Mouse (Mus musculus): ENCODE results near the gene Clrn2. TPM values are rescaled to one million over a fixed set of nuclear protein-coding genes. Genes with fewer than 3 reads are reported as not detected.

The Clrn2 gene
- total RNA-seq, 2 experiments from 2014 or later: 0.98 to 1.1 TPM

DNA sequence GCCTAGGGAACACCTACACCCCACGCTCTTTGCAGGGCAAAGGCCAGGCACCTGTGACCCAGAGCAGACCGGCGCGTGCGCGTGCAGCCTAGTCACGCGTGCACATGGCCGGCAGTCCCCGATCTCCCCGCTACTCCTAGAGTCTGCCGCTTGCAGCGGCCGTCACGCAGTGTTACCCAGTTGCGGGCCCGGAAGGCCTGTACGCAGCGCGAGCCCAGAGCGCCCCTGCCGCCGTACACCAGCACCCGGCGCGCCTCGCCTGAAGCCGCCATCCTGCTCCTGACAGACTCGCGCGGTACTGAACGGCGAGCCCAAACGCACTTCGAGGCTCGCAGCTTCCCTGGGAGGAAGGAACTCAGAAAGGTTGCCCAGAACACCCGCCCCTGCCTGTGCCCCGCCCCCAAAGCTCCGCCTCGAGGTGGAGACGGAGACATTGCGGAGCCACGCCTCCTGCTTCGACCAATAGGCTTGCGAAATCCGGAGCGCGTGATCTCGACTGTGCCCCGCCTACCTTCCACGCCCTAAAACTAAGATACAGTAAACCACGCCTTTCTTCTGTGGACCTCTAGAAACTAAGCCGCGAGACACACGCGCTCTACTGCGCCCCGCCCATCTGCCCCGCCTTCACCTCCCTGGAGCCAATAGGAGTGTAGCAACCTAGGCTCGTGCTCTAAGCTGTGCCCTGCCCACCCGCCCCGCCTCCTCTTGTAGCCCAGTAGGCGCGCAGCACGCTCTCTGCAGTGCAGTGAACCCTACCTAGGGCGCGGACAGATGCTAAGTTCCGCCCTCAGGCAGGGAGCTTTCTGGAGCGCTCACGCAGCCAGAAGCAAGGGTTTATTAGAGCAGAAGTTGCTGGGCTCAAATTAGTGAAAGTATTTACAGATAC, 3.5 kb upstream of the Clrn2 start, which contains the start of gene Qdpr:
Gene Qdpr (minus strand): TSS at position 406 of the 886 bp plus-strand sequence.
- DNase-seq (ENCODE audit: low spot score in 2 of 2): peak; percentile 91 to 93

- DNase-seq (ENCODE audit: low spot score in 2 of 2): no peak
These were observed 905 bp downstream of the Clrn2 start for GRCm38 (mm10) chr5:45454456-45454855.

DNA sequence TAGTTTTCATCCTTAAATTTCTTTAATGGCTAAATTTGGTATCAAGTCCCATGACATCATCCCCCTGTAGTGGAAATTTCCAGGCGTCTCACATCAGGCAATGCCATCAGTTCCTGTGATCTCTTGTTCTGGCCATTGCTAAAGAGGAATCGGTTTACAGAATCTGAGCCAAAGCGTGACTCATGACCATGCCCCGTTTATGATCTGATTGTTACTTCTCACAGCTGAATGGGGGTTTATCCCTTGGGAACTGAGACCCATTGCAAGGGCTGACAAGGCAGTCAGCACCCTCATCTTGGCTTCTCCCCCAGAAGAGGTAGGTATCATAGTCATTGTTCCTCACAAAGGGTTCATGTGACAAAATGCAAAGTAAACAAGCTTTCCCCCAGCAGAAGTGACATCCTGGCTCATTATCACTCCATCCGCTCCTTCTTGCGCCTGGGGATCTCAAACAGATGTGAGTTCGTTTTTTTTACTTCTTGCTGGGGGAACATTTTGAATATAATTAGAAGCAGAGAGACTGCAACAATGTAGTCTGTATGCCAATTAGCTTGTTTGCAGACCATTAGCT, 19.4 kb downstream of the Clrn2 start:
- no peak for DNase-seq (ENCODE audit: low spot score in 2 of 2)

GRCm38 (mm10) chr5:45473521-45473920, 20.0 kb downstream of the Clrn2 start:
- no peak for DNase-seq (ENCODE audit: low spot score in 2 of 2)

DNA sequence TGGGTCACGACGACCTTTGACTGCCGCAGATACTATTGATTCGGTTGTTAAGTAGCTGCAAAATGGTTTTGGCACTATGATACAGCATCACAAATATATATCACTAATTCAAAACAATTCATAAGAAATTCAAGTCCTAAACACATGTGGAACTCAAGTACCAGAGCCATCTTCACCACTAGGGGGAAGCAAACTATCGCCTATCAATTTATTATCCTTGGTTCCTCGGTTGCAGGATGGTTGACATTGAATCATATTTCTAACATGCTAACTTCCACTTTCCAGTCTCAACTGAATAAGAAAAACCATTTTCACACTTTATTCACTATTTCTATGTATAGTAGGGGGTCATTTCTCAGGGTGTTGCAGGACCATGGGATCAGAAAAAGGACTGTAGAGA, 20.7 kb downstream of the Clrn2 start:
- peak in 1 of 2 experiments; percentile 67 for DNase-seq (ENCODE audit: low spot score in 2 of 2)

GRCm38 (mm10) chr5:45474758-45475157, 21.2 kb downstream of the Clrn2 start:
- DNase-seq (ENCODE audit: low spot score in 2 of 2): no peak

DNA sequence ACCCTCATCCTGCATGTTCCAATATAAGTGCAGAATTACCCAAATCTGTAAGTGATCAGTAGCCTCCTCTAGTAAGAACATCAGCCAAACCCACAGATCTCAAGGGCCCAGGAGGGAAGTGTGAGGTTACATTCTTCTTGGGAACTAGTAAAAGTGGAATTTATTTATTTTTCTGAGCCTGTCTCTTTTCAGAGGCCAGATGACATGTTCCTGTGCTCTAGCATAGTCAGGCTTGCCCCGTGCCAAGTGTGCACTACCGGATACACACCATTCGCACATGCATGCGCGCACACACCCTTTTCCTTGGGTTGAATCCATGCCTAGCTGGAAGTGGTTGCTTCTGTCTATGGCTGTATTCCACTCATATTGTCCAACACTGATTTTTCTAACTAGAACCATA, 22.2 kb downstream of the Clrn2 start:
- no peak for DNase-seq (ENCODE audit: low spot score in 2 of 2)

GRCm38 (mm10) chr5:45476288-45476687, 22.7 kb downstream of the Clrn2 start:
- peak; percentile 37 to 45 for DNase-seq (ENCODE audit: low spot score in 2 of 2)

DNA sequence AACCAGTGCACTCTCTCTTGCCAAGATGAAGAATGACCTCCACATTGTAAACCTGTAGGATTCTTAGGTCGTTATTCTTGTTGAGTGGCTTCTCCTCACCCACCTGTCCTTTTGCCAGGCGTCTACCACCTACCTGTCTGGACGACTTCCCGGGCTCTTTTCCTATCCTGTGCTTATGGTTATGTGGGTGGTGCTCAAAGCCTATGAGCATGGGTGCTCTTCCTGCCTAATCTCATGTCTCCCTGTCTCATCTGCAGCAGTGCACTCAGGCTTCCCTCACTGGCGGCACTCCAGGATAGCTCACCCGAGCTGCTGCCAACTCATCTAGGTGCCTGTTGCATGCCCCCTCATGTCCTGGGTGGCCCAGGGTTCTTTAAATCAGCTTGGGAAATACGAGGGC, 24.1 kb downstream of the Clrn2 start:
- peak in 1 of 2 experiments; percentile 7 for DNase-seq (ENCODE audit: low spot score in 2 of 2)

- no peak for DNase-seq (ENCODE audit: low spot score in 2 of 2)
These were observed 26.5 kb downstream of the Clrn2 start for GRCm38 (mm10) chr5:45480066-45480465.

- no peak for DNase-seq (ENCODE audit: low spot score in 2 of 2)
These were observed 27.6 kb downstream of the Clrn2 start for GRCm38 (mm10) chr5:45481125-45481524.

- DNase-seq (ENCODE audit: low spot score in 2 of 2): no peak
These were observed 29.1 kb downstream of the Clrn2 start for GRCm38 (mm10) chr5:45482607-45483006.

DNA sequence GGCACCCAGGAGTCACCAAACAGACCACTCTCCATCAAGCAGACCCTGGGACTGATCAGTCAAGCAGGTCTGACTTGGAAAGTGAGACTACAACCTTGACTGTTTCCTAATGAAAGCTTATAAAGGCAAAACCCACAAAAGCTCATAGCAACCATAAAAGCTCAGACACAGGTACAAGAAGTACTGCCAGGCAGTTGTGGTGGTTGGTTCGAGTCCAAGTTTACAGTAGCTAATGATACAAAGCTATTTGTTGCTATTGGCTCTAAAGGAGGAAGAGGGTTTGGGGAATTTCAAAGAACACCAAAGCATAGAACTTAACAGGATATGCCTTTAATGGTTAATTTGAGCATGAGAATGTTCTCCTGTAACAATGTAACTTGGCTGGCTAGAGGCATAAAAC, 30.1 kb downstream of the Clrn2 start:
- DNase-seq (ENCODE audit: low spot score in 2 of 2): no peak

GRCm38 (mm10) chr5:45491776-45492175, 38.2 kb downstream of the Clrn2 start:
- DNase-seq (ENCODE audit: low spot score in 2 of 2): no peak

DNA sequence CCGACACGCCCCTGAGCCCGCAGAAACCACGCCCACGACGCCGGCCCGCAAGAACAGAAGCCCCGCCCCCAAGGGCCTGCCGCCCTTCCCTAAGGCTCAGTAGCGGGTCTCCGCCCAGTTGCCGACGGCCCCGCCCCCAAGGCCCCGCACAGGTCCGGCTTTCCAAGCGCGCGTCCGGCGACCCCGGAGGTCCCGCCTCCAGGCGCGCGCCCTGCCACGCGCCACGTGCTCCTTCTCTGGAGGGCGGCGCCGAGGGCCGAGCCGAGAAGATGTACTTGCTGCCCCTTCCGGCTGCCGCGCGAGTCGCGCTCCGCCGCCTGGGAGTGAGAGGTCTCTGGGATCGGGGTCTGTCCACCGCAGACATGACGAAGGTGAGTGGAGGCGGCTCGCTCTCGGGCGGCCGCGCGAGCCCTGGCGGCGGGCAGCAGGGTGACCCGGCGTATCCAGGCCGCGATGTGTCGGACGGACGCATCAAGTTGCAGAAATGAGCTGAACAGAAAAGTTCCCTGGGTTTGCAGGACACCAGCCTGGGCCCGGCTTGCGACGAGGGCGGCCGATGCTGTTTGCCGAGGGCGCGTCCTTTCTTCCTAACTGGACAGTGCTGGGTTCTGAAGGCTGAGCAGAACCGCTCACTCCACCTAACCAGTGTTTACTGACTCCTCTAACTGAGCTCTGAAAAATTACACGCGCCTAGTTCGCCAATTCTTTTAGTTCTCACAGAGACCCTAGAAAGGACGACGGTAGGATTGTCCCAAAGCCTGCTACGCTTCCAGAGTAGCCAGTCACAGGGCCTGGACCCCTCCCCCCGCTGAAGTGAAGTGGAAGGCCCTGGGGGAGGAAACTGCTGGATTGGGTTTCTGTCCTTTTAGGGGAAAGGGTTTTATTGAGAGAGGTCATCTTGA, 39.9 kb downstream of the Clrn2 start, which contains the start of gene Lap3:
Gene Lap3 (plus strand): TSS at position 184 of the 902 bp plus-strand sequence.
- peak; percentile 96 for DNase-seq (ENCODE audit: low spot score in 2 of 2)

DNA sequence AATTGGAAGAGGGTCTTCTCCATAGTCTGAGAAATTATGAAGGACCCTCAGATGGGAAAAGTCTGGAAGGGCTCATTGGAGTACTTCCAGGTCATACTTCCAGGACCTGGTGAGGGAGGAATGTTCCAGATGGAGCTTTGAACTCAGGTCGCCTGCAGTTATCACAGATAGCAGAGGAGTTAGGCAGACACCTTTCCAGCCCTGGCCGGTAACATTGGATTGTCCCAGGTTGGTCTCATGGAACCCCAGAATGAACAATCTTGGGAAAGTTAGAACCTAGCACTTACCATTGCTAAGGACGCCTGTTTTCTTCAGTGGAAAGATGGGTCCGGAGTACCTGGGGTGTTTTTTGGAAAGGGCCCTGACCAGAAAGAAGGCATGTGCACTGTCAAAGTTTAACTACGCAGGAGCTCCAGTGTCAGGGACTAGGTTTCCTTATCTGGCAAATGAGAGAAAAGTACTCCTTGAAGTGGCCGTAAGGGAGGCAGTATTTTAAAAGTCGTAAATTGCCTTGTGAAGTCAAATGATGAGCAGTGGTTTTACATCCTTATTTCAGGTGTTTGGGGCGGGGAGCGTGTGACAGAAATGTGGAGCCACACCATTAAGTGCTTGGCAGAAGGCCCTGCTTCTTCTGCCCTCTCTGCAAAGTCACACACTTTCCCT, 40.7 kb downstream of the Clrn2 start:
- no peak for DNase-seq (ENCODE audit: low spot score in 2 of 2)

DNA sequence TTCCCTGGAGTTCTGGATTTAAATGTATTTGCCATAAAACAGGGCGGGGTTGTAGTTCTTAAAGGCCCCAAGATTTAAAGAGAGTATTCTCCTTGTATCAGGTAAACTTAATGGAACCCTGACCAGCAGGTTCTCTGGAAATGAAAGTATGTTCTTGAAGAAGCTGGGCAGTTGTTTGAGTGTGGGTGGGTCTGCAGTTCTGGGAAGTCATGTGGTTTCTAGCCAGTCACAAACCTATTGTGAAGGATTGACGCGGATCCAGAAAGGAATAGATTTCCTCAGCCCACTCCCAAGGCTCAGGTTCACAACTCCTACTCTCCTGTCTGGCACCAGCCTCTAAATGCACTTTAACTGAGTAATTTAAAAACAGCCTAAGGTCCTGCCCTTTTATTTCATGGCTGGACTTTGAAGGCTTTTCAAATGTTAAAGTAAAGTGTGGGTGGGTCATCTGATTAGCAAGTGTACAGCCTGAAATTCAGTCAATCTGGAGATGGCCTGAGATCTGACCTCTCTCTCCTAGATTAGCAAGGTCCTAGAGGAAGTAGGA, 42.0 kb downstream of the Clrn2 start:
- DNase-seq (ENCODE audit: low spot score in 2 of 2): no peak

- no peak for DNase-seq (ENCODE audit: low spot score in 2 of 2)
These were observed 42.5 kb downstream of the Clrn2 start for GRCm38 (mm10) chr5:45496042-45496441.

GRCm38 (mm10) chr5:45496479-45496878, 42.9 kb downstream of the Clrn2 start:
- no peak for DNase-seq (ENCODE audit: low spot score in 2 of 2)

GRCm38 (mm10) chr5:45496930-45497550, 43.5 kb downstream of the Clrn2 start:
- no peak for DNase-seq (ENCODE audit: low spot score in 2 of 2)

Data from left cerebral cortex, adult 18-20 months (tissue).